In the genomic region with DNA sequence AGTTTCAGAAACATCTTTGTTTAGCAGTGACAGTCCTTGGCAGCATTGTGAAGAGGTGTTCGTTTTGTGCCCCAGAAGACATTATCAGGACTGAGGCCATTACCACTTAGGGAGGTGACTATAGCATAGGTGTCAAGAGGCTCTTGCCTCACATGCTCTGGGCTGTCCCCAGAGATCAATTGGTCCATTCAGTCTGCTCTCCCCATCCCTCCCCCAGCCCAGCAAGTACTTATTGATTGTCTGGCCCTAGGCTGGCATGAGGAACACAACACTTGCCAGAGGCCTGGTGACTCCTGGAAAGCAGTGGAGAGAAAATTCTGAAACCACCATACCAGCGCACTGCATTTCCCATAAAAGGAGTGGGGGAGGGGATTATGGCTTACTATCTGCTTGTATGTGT, we compare ENCODE assay signal across 36 mouse cellular contexts. TPM values are rescaled to one million over a fixed set of nuclear protein-coding genes. Genes with fewer than 3 reads are reported as not detected.
"Had no signal": no experiment of that assay in that cellular context is flagged by ENCODE, and none has a peak within 500 bp of the region (broad histone marks: within the 10 kb centered on the region; RNA-seq: fewer than 3 reads in every experiment).

No protein-coding gene starts in this region.

- H3K4me3 ChIP-seq: heart, embryonic 10.5 days; heart, embryonic 12.5 days; heart, embryonic 13.5 days; heart, embryonic 15.5 days; hindbrain, embryonic 10.5 days; hindbrain, embryonic 12.5 days; hindbrain, embryonic 13.5 days; hindbrain, embryonic 15.5 days; intestine, embryonic 15.5 days; kidney, embryonic 15.5 days; layer of hippocampus, adult 2 months had no signal

- H3K4me2 ChIP-seq: heart, embryonic 11.5 days; heart, embryonic 12.5 days; heart, embryonic 13.5 days; heart, embryonic 15.5 days; hindbrain, embryonic 12.5 days; hindbrain, embryonic 13.5 days; hindbrain, embryonic 14.5 days; hindbrain, embryonic 15.5 days; intestine, embryonic 15.5 days; kidney, embryonic 15.5 days had no signal

- H3K4me1 ChIP-seq: heart, embryonic 12.5 days; heart, embryonic 13.5 days; heart, embryonic 15.5 days; hindbrain, embryonic 10.5 days; hindbrain, embryonic 12.5 days; hindbrain, embryonic 13.5 days; hindbrain, embryonic 15.5 days; intestine, embryonic 15.5 days had no signal

- ATAC-seq: hindbrain, embryonic 16.5 days; hindbrain, postnatal 0 days; inflammation-experienced regulatory T-cells, adult 6 months; intestine, embryonic 15.5 days; intestine, embryonic 16.5 days; intestine, postnatal 0 days had no signal

- H3K9me3 ChIP-seq: heart, embryonic 10.5 days; heart, embryonic 12.5 days; heart, embryonic 13.5 days; heart, embryonic 15.5 days; hindbrain, embryonic 10.5 days; hindbrain, embryonic 12.5 days; hindbrain, embryonic 13.5 days; hindbrain, embryonic 15.5 days; intestine, embryonic 15.5 days; kidney, embryonic 15.5 days had no signal

- DNase-seq: heart, postnatal 10 days; heart, postnatal 14 days; heart, postnatal 36 days; heart, postnatal 4 days; kidney, adult 11 months; kidney, adult 18-20 months; kidney, adult 2 months; kidney, adult 8-10 months; kidney, adult 9 months; kidney, postnatal 10 days; kidney, postnatal 14 days; kidney, postnatal 25 days; kidney, postnatal 36 days; kidney, postnatal 4 days; layer of hippocampus, adult 9-11 months; layer of hippocampus, postnatal 36 days had no signal

- H3K27me3 ChIP-seq: heart, embryonic 12.5 days; heart, embryonic 13.5 days; heart, embryonic 15.5 days; hindbrain, embryonic 12.5 days; hindbrain, embryonic 13.5 days; hindbrain, embryonic 15.5 days; intestine, embryonic 15.5 days; kidney, embryonic 15.5 days had no signal

- H3K27ac ChIP-seq: heart, embryonic 10.5 days; heart, embryonic 13.5 days; heart, embryonic 15.5 days; hindbrain, embryonic 10.5 days; hindbrain, embryonic 12.5 days; hindbrain, embryonic 13.5 days; hindbrain, embryonic 14.5 days; hindbrain, embryonic 15.5 days; hindbrain, postnatal 0 days; intestine, embryonic 15.5 days; kidney, embryonic 15.5 days; kidney, postnatal 0 days; layer of hippocampus, adult 2 months had no signal

- H3K9ac ChIP-seq: heart, embryonic 12.5 days; heart, embryonic 13.5 days; heart, embryonic 15.5 days; hindbrain, embryonic 12.5 days; hindbrain, embryonic 13.5 days; hindbrain, embryonic 14.5 days; hindbrain, embryonic 15.5 days; intestine, embryonic 15.5 days; kidney, embryonic 15.5 days had no signal

RNA-seq across cellular contexts. Expression of gene Inha, which starts 30.7 kb away (rescaled TPM):
- polyA plus RNA-seq: inflammation-experienced regulatory T-cells, adult 6 months had no signal

RNA-seq across cellular contexts. Expression of gene Obsl1, which starts 31.3 kb away (rescaled TPM):
- polyA plus RNA-seq: inflammation-experienced regulatory T-cells, adult 6 months had no signal

RNA-seq across cellular contexts. Expression of gene Tmem198, which starts 58.3 kb away (rescaled TPM):
- total RNA-seq: hematopoietic stem cell, adult 5-6 weeks had no signal
